Mouse (Mus musculus): ENCODE measurements around the gene Naga. TPM values are rescaled to one million over a fixed set of nuclear protein-coding genes. Genes with fewer than 3 reads are reported as not detected.
A peak's percentile ranks its signal among the peaks of the same experiment; 100 is the strongest.

The Naga gene
- 13.1 and 13.8 TPM in 2 replicates for polyA plus RNA-seq (2012; ENCODE audit: insufficient read depth, insufficient read length, missing spikeins)

- Histone ChIP-seq H3K4me3 (ENCODE audit: insufficient read depth, low read depth, low read length) (peak within 1 kb of the TSS; percentile 93), H3K4me1 (ENCODE audit: control insufficient read depth, insufficient read depth, insufficient read length, low read length) (peaks cover 5% of the 10 kb centered on the region), H3K27ac (replicated peaks; ENCODE audit: low read depth, low read length) (peak within 1 kb of the TSS; percentile 60)
These were observed at the start of gene Naga, which contains the start of the genes Pheta2 and Smdt1 for GRCm38 (mm10) chr15:82338593-82339112. Gene Naga, minus strand, starts transcription at chr15:82338925. Gene Pheta2, plus strand, starts transcription at chr15:82338942. Gene Smdt1, plus strand, starts transcription at chr15:82338959.

GRCm38 (mm10) chr15:82385729-82386128, 47.0 kb upstream of the Naga start:
- no peak overlapping the region for H3K27ac ChIP-seq (replicated peaks; ENCODE audit: low read depth, low read length)
- H3K4me3 ChIP-seq (ENCODE audit: insufficient read depth, low read depth, low read length): no peak overlapping the region
- H3K4me1 ChIP-seq (ENCODE audit: control insufficient read depth, insufficient read depth, insufficient read length, low read length): no peaks in the 10 kb centered on the region

DNA sequence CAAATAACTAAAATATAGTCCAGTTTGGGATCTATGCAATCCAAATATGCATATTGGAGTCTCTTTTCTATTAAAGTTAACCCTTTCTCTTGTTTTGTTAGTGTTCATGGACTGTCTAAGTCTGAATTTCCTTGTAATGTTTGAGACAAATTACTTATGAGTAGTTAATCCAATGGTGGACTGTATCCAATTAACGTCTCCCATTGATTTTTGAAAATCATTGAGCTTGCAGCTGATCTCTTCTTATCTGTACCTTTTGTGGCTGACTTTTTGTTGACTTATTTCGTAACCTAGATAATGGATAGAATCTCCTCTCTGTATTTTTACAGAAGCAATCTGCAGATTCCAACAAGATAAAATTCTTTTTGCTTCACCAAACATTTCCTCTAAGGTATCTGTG, 43.7 kb upstream of the Naga start:
- Histone ChIP-seq H3K4me3 (ENCODE audit: insufficient read depth, low read depth, low read length) (no peak overlapping the region), H3K4me1 (ENCODE audit: control insufficient read depth, insufficient read depth, insufficient read length, low read length) (peaks cover 10% of the 10 kb centered on the region), H3K27ac (replicated peaks; ENCODE audit: low read depth, low read length) (no peak overlapping the region)

DNA sequence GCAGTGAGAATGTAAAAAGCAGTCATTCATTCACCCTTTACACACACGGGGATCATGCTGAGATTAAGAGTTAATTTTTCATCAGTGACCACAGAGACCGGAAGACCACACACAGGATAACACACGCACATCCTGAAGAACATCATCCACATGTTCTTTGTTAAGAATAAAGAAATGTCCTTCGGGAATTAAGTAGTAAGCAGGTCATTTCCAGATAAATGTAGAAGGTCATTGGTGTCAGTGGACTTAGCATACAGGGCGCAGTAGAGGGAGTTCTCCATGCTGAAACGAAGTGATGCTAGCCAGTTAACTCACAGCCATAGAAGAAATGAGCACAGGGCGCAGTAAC, 42.0 kb upstream of the Naga start:
- peak overlapping the region; percentile 97 for H3K27ac ChIP-seq (replicated peaks; ENCODE audit: low read depth, low read length)
- H3K4me1 ChIP-seq (ENCODE audit: control insufficient read depth, insufficient read depth, insufficient read length, low read length): peaks cover 19% of the 10 kb centered on the region
- peak overlapping the region; percentile 87 for H3K4me3 ChIP-seq (ENCODE audit: insufficient read depth, low read depth, low read length)

DNA sequence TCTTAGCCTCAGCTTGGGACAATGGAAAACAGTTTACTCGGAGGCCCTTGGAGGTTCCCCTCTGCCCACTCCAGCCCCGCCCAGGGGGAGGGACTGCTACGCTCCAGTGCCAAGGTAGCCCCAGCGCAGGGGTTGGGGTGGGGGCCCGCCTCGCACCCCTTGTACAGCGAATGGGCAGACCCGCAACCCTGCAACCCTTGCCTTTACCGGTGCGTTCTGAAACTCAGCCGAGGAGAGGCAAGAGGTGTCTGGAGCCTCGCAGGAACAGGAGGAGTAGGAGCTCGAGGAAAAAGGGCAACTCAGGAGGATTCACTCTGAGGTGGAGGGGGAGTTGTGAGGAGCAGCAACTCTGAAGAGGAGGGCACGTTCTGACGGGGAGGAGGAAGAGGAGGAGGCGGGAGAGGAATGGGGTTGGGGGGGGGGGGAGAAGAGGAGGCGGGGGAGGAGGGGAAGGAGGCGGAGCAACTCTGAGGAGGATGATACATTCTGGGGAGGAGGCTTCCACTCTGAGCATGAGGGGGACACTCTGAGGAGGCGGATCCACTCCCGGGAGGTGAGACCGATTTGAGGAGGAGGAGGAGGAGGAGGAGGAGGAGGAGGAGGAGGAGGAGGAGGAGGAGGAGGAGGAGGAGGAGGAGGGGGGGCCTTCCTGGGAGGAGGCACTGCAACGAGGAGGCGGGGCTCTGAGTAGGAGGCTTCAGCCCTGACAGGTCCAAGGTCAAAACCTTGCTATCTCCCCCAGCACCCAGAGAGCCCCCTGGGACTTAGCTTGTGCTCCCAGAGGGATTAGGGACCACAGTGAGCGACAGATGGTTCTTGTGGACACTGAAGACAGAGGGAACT, 41.4 kb upstream of the Naga start, which contains the start of gene Cyp2d22:
Gene Cyp2d22 (minus strand): TSS at position 390 of the 843 bp plus-strand sequence.
- H3K27ac ChIP-seq (replicated peaks; ENCODE audit: low read depth, low read length): peak within 1 kb of the TSS; percentile 99
- H3K4me1 ChIP-seq (ENCODE audit: control insufficient read depth, insufficient read depth, insufficient read length, low read length): peaks cover 22% of the 10 kb centered on the region
- H3K4me3 ChIP-seq (ENCODE audit: insufficient read depth, low read depth, low read length): peak within 1 kb of the TSS; percentile 87

DNA sequence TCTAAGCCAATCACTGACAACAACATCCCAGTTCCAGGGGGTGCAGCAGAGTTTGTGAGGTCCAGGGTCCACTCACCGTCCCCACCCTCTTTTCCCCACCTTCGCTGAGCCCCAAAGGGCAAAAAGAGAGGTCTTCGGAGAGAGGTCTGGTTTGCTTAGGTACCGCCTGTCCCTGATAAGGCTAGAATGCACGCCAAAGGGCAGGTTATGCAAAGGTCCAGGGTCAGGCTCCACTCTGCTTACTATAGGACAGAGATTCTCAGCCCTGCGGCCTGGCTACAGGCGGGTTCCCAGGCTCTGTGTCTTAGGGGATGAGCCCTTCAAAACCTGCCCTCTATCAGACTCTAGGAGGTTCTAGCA, 40.8 kb upstream of the Naga start:
- peak overlapping the region; percentile 87 for H3K4me3 ChIP-seq (ENCODE audit: insufficient read depth, low read depth, low read length)
- peak overlapping the region; percentile 99 for H3K27ac ChIP-seq (replicated peaks; ENCODE audit: low read depth, low read length)
- peaks cover 22% of the 10 kb centered on the region for H3K4me1 ChIP-seq (ENCODE audit: control insufficient read depth, insufficient read depth, insufficient read length, low read length)

DNA sequence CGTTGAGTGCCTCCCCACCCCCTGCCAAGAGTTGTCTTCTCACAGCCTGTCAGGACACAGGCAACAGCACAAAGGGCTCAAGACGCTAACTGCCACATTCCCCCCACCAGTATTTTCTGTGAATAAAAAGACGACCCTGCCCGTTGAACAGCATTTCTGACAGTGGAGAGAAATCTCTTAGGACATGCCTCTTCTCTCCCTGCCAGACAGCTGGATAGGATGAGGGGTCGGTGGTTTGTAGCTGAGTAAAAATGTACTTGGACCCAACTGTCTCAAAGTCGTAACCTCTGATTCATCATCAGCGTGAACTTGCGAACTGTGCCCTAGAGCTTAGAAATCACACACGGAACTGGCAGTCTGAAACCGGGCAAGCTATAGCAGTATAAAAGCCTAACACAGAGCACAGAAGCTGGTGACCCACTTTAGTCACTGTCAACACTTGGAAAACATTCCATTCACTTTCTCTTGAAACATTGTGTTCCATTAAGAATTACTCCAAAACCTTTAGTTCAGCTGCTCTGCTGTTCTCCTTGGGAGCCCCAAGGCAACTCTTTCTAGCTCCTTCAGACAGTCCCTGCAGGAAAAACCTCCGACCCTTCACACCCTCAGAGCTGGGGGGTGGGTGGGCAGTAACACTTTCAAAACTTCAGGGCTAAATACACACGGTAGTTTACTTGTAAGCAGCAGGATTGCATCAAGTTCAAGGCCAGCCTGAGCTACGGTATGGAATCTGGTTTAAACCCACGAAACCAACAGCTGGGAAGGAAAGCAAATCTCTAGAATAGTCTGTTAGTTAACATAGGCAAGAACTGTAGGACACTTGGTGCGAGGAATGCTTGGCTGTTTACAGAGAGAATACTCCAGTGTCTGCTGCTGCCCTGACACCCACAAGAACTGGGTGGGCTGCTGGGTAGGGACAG, 39.8 kb upstream of the Naga start:
- H3K4me1 ChIP-seq (ENCODE audit: control insufficient read depth, insufficient read depth, insufficient read length, low read length): peaks cover 22% of the 10 kb centered on the region
- peak overlapping the region; percentile 87 for H3K4me3 ChIP-seq (ENCODE audit: insufficient read depth, low read depth, low read length)
- peak overlapping the region; percentile 99 for H3K27ac ChIP-seq (replicated peaks; ENCODE audit: low read depth, low read length)

DNA sequence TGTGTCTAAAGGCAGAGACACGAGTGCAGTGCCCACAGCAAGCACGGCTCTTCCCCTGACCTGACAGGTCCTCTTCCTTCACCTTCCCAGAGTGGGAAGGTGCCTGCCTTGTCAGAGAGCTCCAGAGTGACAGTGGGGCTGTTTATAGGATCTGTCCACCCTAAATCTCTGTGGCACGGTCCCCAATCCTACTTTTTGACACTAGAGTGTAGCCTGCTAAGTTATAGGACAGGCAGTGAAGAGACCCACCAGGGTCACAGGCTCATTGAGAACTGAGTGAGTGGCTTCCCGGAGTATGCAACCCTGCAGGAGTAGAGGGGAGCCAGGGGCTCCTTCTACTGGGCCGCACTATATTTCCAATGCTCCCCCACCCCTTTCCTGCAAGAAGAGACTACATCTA, 39.0 kb upstream of the Naga start:
- Histone ChIP-seq H3K27ac (replicated peaks; ENCODE audit: low read depth, low read length) (peak overlapping the region; percentile 99), H3K4me3 (ENCODE audit: insufficient read depth, low read depth, low read length) (peak overlapping the region; percentile 87)

GRCm38 (mm10) chr15:82376393-82377138, 37.8 kb upstream of the Naga start:
- Histone ChIP-seq H3K4me3 (ENCODE audit: insufficient read depth, low read depth, low read length) (peak overlapping the region; percentile 9), H3K27ac (replicated peaks; ENCODE audit: low read depth, low read length) (peak overlapping the region; percentile 99), H3K4me1 (ENCODE audit: control insufficient read depth, insufficient read depth, insufficient read length, low read length) (peaks cover 22% of the 10 kb centered on the region)

More for the DNA sequence above, 39.0 kb upstream of the Naga start:
- H3K4me1 ChIP-seq (ENCODE audit: control insufficient read depth, insufficient read depth, insufficient read length, low read length): peaks cover 22% of the 10 kb centered on the region

DNA sequence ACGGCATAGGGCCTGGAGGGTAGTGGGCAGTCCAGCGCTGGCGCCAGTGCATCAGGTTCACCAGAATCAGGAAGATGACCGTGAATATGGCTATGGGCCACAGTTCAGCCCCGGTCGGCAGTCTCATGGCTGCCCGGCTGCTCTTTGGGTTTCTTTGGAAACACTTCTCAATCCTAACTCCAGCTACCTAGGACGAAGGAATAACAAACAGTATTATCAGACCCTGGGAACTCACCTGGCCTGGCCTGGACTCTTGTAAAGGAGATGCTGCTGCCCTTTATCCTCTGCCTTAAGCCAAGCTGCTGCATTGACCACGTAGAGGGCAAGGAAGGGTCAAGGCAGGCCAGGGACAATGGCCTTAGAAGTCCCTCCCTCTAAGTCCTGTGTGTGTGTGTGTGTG, 37.1 kb upstream of the Naga start:
- Histone ChIP-seq H3K27ac (replicated peaks; ENCODE audit: low read depth, low read length) (peak overlapping the region; percentile 76), H3K4me3 (ENCODE audit: insufficient read depth, low read depth, low read length) (no peak overlapping the region), H3K4me1 (ENCODE audit: control insufficient read depth, insufficient read depth, insufficient read length, low read length) (peaks cover 22% of the 10 kb centered on the region)

- no peak overlapping the region for H3K4me3 ChIP-seq (ENCODE audit: insufficient read depth, low read depth, low read length)
- no peak overlapping the region for H3K27ac ChIP-seq (replicated peaks; ENCODE audit: low read depth, low read length)
- peaks cover 26% of the 10 kb centered on the region for H3K4me1 ChIP-seq (ENCODE audit: control insufficient read depth, insufficient read depth, insufficient read length, low read length)
These were observed 35.7 kb upstream of the Naga start for GRCm38 (mm10) chr15:82374437-82374836.

DNA sequence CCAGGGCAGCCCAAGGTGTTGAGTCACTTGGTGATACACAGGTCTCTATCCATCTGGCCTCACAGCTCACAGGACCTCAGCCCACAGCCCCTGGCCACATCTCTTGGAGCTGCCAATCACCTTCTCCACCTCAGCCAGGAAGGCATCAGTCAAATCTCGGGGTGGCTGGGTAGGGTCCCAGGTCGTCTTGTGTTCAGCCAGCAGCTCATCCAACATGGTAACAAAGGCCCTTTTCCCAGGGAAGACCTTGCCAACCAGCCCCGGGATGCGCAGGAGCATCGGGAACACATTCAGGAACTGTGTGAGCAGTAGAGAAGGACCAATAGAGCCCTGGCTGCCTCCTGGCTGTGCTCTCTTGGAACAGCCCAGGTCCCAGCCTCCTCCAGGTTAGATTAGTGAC, 34.3 kb upstream of the Naga start:
- Histone ChIP-seq H3K4me1 (ENCODE audit: control insufficient read depth, insufficient read depth, insufficient read length, low read length) (peaks cover 20% of the 10 kb centered on the region), H3K27ac (replicated peaks; ENCODE audit: low read depth, low read length) (no peak overlapping the region), H3K4me3 (ENCODE audit: insufficient read depth, low read depth, low read length) (no peak overlapping the region)

DNA sequence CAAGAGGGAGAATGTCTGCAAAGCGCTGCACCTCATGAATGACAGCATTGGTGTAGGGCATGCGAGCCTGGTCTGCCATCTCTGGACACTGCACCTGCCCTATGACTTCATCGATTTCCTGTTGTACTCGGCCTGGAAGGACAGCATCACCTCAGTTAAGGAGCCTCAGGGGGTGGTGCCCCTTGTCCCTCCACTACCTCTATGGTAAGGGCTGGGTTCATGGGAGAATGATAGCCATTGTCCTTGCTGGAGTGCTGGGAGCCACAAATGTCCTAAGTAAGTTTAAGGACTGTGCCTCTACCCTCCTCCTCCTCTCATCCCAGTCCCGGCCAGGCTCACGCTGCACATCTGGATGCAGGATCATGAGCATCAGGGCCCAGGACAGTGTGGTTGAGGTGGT, 33.7 kb upstream of the Naga start:
- peaks cover 15% of the 10 kb centered on the region for H3K4me1 ChIP-seq (ENCODE audit: control insufficient read depth, insufficient read depth, insufficient read length, low read length)
- no peak overlapping the region for H3K27ac ChIP-seq (replicated peaks; ENCODE audit: low read depth, low read length)
- H3K4me3 ChIP-seq (ENCODE audit: insufficient read depth, low read depth, low read length): no peak overlapping the region

- H3K4me1 ChIP-seq (ENCODE audit: control insufficient read depth, insufficient read depth, insufficient read length, low read length): peaks cover 3% of the 10 kb centered on the region
- H3K27ac ChIP-seq (replicated peaks; ENCODE audit: low read depth, low read length): no peak overlapping the region
- H3K4me3 ChIP-seq (ENCODE audit: insufficient read depth, low read depth, low read length): no peak overlapping the region
These were observed 30.1 kb upstream of the Naga start for GRCm38 (mm10) chr15:82368851-82369250.

Data from brown adipose tissue, adult 24 weeks (tissue).